Mouse (Mus musculus) CH12.LX (cell line): ENCODE data around the gene Mink1. TPM values are rescaled to one million over a fixed set of nuclear protein-coding genes. Genes with fewer than 3 reads are reported as not detected.

Source experiments
- DNase-seq: peaks from one replicate; pipeline ENCODE4 v3.0.0-alpha.2; 2013; ENCODE audit errors: extremely low read depth
- H3K27ac ChIP-seq: 2 replicates; pipeline ENCODE4 v1.5.1; 2012; ENCODE audit warnings: low read depth, mild to moderate bottlenecking, control low read depth, moderate library complexity; ENCODE audit not compliant: insufficient read depth
- H3K27me3 ChIP-seq: replicated peaks from 2 replicates; pipeline ENCODE3; 2012; ENCODE audit warnings: inconsistent platforms
- H3K36me3 ChIP-seq, 2 experiments: replicated peaks in 1 of 2; 2 replicates each; pipeline versions ENCODE3 to v1.6.1; 2012; ENCODE audit warnings: inconsistent platforms in 1 of 2, low read length in 1 of 2, mild to moderate bottlenecking in 1 of 2, mixed read lengths in 1 of 2, moderate library complexity in 1 of 2; ENCODE audit not compliant: control insufficient read depth in 1 of 2, insufficient read depth in 1 of 2
- H3K4me1 ChIP-seq, 2 experiments: 2 replicates each; pipeline ENCODE4 v1.6.1; 2012; ENCODE audit warnings: inconsistent platforms in 1 of 2, moderate library complexity in 1 of 2; ENCODE audit not compliant: insufficient read depth in 2 of 2, control insufficient read depth in 1 of 2
- H3K4me2 ChIP-seq: 2 replicates; pipeline ENCODE4 v1.6.1; 2012; ENCODE audit warnings: low read depth, mild to moderate bottlenecking, control low read depth; ENCODE audit not compliant: poor library complexity, insufficient read depth, severe bottlenecking
- H3K4me3 ChIP-seq, 3 experiments: fragments of 150-350 bp in 1 of 3; sonication (generic) in 1 of 3; replicated peaks in 1 of 3; 2 replicates each; pipeline versions ENCODE3 to v1.5.1; 2011 to 2012; ENCODE audit warnings: low read depth in 2 of 3, low read length in 2 of 3, mild to moderate bottlenecking in 2 of 3, moderate library complexity in 2 of 3, control low read depth in 1 of 3, improper control_type of control experiment in 1 of 3, inconsistent platforms in 1 of 3, mixed read lengths in 1 of 3; ENCODE audit not compliant: poor library complexity in 1 of 3
- H3K79me2 ChIP-seq: replicated peaks from 2 replicates; pipeline ENCODE4 v1.6.1; 2012; ENCODE audit warnings: mild to moderate bottlenecking, moderate library complexity; ENCODE audit not compliant: control insufficient read depth, poor library complexity, insufficient read depth, severe bottlenecking; ENCODE audit errors: extremely low read depth
- H3K9ac ChIP-seq: 2 replicates; pipeline ENCODE4 v1.6.1; 2012; ENCODE audit warnings: low read depth, mild to moderate bottlenecking, control low read depth, moderate library complexity; ENCODE audit not compliant: insufficient read depth
- H3K9me3 ChIP-seq: replicated peaks from 2 replicates; pipeline ENCODE3; 2012; ENCODE audit warnings: low read length, inconsistent platforms, mixed read lengths
- BHLHE40 ChIP-seq: IDR thresholded peaks from 2 replicates; pipeline ENCODE4 v1.6.1; 2011; ENCODE audit warnings: mild to moderate bottlenecking, low read depth, low read length, improper control_type of control experiment
- CHD2 ChIP-seq: IDR thresholded peaks from 2 replicates; pipeline ENCODE4 v1.6.1; 2011; ENCODE audit warnings: low read length, improper control_type of control experiment
- CTCF ChIP-seq, 2 experiments: IDR thresholded peaks in 1 of 2; conservative IDR thresholded peaks in 1 of 2; 2 replicates each; pipeline ENCODE4 v1.5.1; 2011 to 2012; ENCODE audit warnings: low read depth in 2 of 2, low read length in 2 of 2, improper control_type of control experiment in 1 of 2, inconsistent platforms in 1 of 2, mild to moderate bottlenecking in 1 of 2, moderate library complexity in 1 of 2
- E2F4 ChIP-seq: IDR thresholded peaks from 2 replicates; pipeline ENCODE4 v1.6.1; 2011; ENCODE audit warnings: low read depth, low read length, improper control_type of control experiment; ENCODE audit not compliant: insufficient replicate concordance
- ELF1 ChIP-seq: IDR thresholded peaks from 2 replicates; pipeline ENCODE4 v1.6.1; 2014; ENCODE audit warnings: low read depth, mild to moderate bottlenecking, inconsistent platforms, low read length, improper control_type of control experiment
- EP300 ChIP-seq: IDR thresholded peaks from 2 replicates; pipeline ENCODE4 v1.6.1; 2011; ENCODE audit warnings: low read length, improper control_type of control experiment
- IRF4 ChIP-seq: IDR thresholded peaks from 2 replicates; pipeline ENCODE4 v1.6.1; 2014; ENCODE audit warnings: low read depth, mild to moderate bottlenecking, inconsistent platforms, low read length, improper control_type of control experiment
- JUN ChIP-seq: IDR thresholded peaks from 2 replicates; pipeline ENCODE4 v1.6.1; 2011; ENCODE audit warnings: low read depth, mild to moderate bottlenecking, low read length, improper control_type of control experiment, moderate library complexity; ENCODE audit not compliant: insufficient read depth
- MAFK ChIP-seq: IDR thresholded peaks from 2 replicates; pipeline ENCODE4 v1.6.1; 2011; ENCODE audit warnings: low read length, improper control_type of control experiment; ENCODE audit not compliant: insufficient replicate concordance
- MAX ChIP-seq: IDR thresholded peaks from 2 replicates; pipeline ENCODE4 v1.6.1; 2011; ENCODE audit warnings: low read length, improper control_type of control experiment
- MXI1 ChIP-seq: IDR thresholded peaks from 2 replicates; pipeline ENCODE4 v1.6.1; 2011; ENCODE audit warnings: mild to moderate bottlenecking, low read depth, low read length, improper control_type of control experiment
- NELFE ChIP-seq: IDR thresholded peaks from 2 replicates; pipeline ENCODE4 v1.6.1; 2011; ENCODE audit warnings: low read depth, low read length, improper control_type of control experiment
- NRF1 ChIP-seq: IDR thresholded peaks from 2 replicates; pipeline ENCODE4 v1.6.1; 2014; ENCODE audit warnings: low read depth, mild to moderate bottlenecking, inconsistent platforms, low read length, improper control_type of control experiment, moderate library complexity
- POLR2A ChIP-seq: IDR thresholded peaks from 2 replicates; pipeline ENCODE4 v1.6.1; 2011; ENCODE audit warnings: low read depth, mild to moderate bottlenecking, improper control_type of control experiment, low read length
- SIN3A ChIP-seq: IDR thresholded peaks from 2 replicates; pipeline ENCODE4 v1.6.1; 2012; ENCODE audit warnings: low read length, improper control_type of control experiment, inconsistent platforms
- ZC3H11A ChIP-seq: IDR thresholded peaks from 2 replicates; pipeline ENCODE4 v1.6.1; 2012; ENCODE audit warnings: low read depth, mild to moderate bottlenecking, inconsistent platforms, low read length, improper control_type of control experiment
- ZKSCAN1 ChIP-seq: IDR thresholded peaks from 2 replicates; pipeline ENCODE4 v1.6.1; 2012; ENCODE audit warnings: low read depth, inconsistent platforms, low read length, improper control_type of control experiment, borderline replicate concordance
- dilution Hi-C: fragments of 300-500 bp; cut with MboI; formaldehyde crosslinking; loops from 2 replicates; pipeline ENCODE4 v1.14.3; 2020; ENCODE audit warnings: low sequenced_read_pairs; ENCODE audit not compliant: extremely low pct_unique_long_range_greater_than_20kb, extremely low pct_ligation_motif_present
- in situ Hi-C: fragments of 300-500 bp; cut with MboI; formaldehyde crosslinking; loops from 3 replicates; pipeline ENCODE4 v1.14.3; 2019; ENCODE audit warnings: low sequenced_read_pairs, low pct_ligation_motif_present, low pct_unique_long_range_greater_than_20kb, mixed read lengths
- polyA plus RNA-seq: library from polyadenylated mRNA; unstranded; fragments of >175 nt; gene quantifications from 2 replicates; pipeline ENCODE4 v1.2.1, GENCODE M21; 2012; ENCODE audit warnings: low read depth; ENCODE audit not compliant: insufficient read length
- total RNA-seq, 2 experiments: library from RNA; depleted of rRNA; stranded (reverse); fragments of 300-350 nt in 1 of 2; fragments of >200 nt in 1 of 2; gene quantifications; 2 replicates each; pipeline ENCODE4 v1.2.3; 2012 to 2014

Gene Mink1
- total and polyA plus RNA-seq, 3 experiments = 15.0 to 79.8 (median 31.2) TPM

DNA sequence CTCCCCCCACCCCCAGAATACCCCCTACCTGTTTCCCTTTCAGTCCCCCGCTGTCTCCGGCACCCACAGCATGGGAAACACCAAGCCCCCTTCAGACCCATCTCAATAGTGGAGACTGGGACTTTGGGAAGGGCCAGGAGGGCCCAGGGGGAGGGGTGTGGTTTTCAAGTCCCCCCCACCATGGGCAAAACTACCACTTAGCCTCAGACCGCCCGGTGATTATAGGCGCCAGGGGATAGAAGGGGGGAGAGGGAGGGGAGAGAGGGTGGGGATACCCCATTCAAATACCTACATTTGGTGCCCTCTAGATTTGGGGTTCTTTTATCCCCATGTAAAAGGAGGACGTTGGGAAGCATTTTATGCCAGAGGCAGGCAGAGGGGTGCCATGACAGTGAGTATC, 29.8 kb upstream of the Mink1 start, which contains the start of gene Gm40193:
TSS of gene Gm40193 (minus strand) at position 101 of the 400 bp plus-strand sequence.
- Histone ChIP-seq H3K9ac (no peak within 1 kb of the TSS), H3K4me3 (no peak within 1 kb of the TSS), H3K79me2 (no peaks in the 10 kb centered on the region), H3K4me2 (no peak within 1 kb of the TSS), H3K9me3 (no peaks in the 10 kb centered on the region), H3K27me3 (no peaks in the 10 kb centered on the region), H3K27ac (no peak within 1 kb of the TSS), H3K4me1 (peaks cover 3 to 40% of the 10 kb centered on the region in 2 experiments; a peak in 2 of 4 replicates), H3K36me3 (peaks cover 9 to 19% of the 10 kb centered on the region in 2 experiments)
- no peak for TF ChIP-seq ZC3H11A
- TF ChIP-seq MAFK = no peak
- TF ChIP-seq MXI1 = no peak
- TF ChIP-seq MAX = no peak
- no peak for TF ChIP-seq E2F4
- no peak for TF ChIP-seq EP300
- TF ChIP-seq CHD2 = no peak
- no peak for TF ChIP-seq IRF4
- no peak for TF ChIP-seq ZKSCAN1
- no peak for TF ChIP-seq BHLHE40
- TF ChIP-seq ELF1 = no peak
- no peak for TF ChIP-seq NELFE
- TF ChIP-seq JUN = no peak
- TF ChIP-seq CTCF (conservative IDR thresholded peaks at IDR 0.05 in 1 of 2, IDR thresholded peaks at IDR 0.05 in 1 of 2; ENCODE audit: low read depth in 2 of 2, low read length in 2 of 2) = no peak
- TF ChIP-seq NRF1 = no peak
- DNase-seq = no peak
- dilution Hi-C loops (no loop called here), in situ Hi-C loops (no loop called here)

DNA sequence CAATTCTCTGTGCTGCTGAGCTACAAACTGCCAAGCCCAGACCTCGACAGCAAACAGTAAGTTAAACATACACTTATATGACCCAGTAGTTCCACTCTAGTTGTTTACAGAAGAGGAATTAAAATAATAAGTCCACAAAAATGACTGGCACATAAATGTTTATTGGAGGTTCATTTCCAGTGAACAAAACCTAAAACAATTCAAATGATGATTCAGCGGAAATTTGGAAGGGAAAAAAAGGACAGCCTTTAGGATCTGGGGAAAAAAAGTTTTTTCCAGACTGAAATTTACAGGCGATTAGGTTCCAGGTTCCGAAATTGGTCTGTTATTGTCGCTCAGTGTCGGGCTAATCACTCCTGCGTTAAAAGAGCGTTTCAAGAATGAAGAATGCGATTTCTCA, 23.3 kb upstream of the Mink1 start:
- Histone ChIP-seq H3K4me2 (peak overlapping the region; percentile 66; the same call in 1 of the 2 replicates), H3K4me1 (peaks cover 0 to 22% of the 10 kb centered on the region in 2 experiments; a peak in 2 of 4 replicates), H3K79me2 (no peaks in the 10 kb centered on the region), H3K36me3 (peaks cover 0 to 7% of the 10 kb centered on the region in 2 experiments), H3K9me3 (no peaks in the 10 kb centered on the region), H3K27me3 (no peaks in the 10 kb centered on the region), H3K27ac (no peak overlapping the region), H3K4me3 (peak overlapping the region; percentile 53 to 71 (median 57)), H3K9ac (peak overlapping the region; percentile 62)
- DNase-seq = no peak
- TF ChIP-seq SIN3A = 0 out of 2 replicates have a peak, but pooled peaks have one; percentile 7
- TF ChIP-seq POLR2A = no peak
- TF ChIP-seq MAFK = peak; percentile 94
- dilution Hi-C loops (no loop called here), in situ Hi-C loops (no loop called here)
